Comparison of ENCODE assay signal across 20 mouse cellular contexts in the genomic region with DNA sequence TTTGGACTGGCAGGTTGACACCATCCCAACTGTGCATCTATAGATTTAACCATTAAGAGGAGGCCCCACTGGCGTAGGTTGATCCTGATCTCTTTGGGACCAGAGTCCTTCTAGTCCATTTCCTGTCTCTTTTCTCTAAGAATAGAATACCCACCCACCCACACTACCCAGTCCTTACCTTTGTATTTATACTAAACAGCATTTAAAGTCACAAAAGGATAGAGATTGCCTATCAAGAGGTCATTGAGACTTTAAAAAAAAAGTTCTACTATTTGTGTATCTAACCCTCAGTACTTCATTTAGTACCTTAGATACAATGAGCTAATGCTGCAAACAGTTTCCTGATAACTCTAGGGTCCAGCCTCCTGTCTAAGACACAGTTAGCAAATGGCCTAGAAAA. TPM values are rescaled to one million over a fixed set of nuclear protein-coding genes. Genes with fewer than 3 reads are reported as not detected.
"Had no signal": no experiment of that assay in that cellular context is flagged by ENCODE, and none has a peak within 500 bp of the region (broad histone marks: within the 10 kb centered on the region; RNA-seq: fewer than 3 reads in every experiment).

No protein-coding gene starts in this region.

- H3K9me3 ChIP-seq: lung, embryonic 15.5 days; midbrain, embryonic 12.5 days; neural tube, embryonic 12.5 days; stomach, embryonic 15.5 days had no signal

- H3K4me3 ChIP-seq: lung, embryonic 15.5 days; megakaryocyte, embryonic 14.5 days; midbrain, embryonic 12.5 days; neural tube, embryonic 12.5 days; stomach, embryonic 15.5 days had no signal

- H3K27me3 ChIP-seq: lung, embryonic 15.5 days; midbrain, embryonic 12.5 days; stomach, embryonic 15.5 days had no signal

- H3K36me3 ChIP-seq: lung, embryonic 15.5 days; neural tube, embryonic 12.5 days; stomach, embryonic 15.5 days had no signal

- H3K27ac ChIP-seq: lung, embryonic 15.5 days; macrophage; neural tube, embryonic 12.5 days; stomach, embryonic 15.5 days; stomach, postnatal 0 days had no signal

- H3K9ac ChIP-seq: liver, postnatal 0 days; lung, embryonic 15.5 days; midbrain, embryonic 12.5 days; neural tube, embryonic 12.5 days; stomach, embryonic 15.5 days had no signal

- H3K4me2 ChIP-seq: lung, embryonic 15.5 days; midbrain, embryonic 12.5 days; neural tube, embryonic 12.5 days; stomach, embryonic 15.5 days had no signal

- DNase-seq: liver, postnatal 0 days; lung, adult 2 months; lung, postnatal 14 days; lung, postnatal 36 days; midbrain, embryonic 14.5 days; right cerebral cortex, postnatal 14 days; thymus, adult 2 months; thymus, postnatal 25 days; thymus, postnatal 4 days had no signal

- ATAC-seq: liver, postnatal 0 days; lung, postnatal 0 days had no signal

RNA-seq across cellular contexts. Expression of gene Mtcl1, which starts 35.2 kb away (rescaled TPM):
- total RNA-seq: megakaryocyte progenitor cell, adult 5-6 weeks; monocyte, adult 5-6 weeks; neutrophil, adult 5-6 weeks had no signal
- polyA plus RNA-seq: macrophage had no signal
